ENCODE assay signal across 16 mouse cellular contexts in the genomic region with DNA sequence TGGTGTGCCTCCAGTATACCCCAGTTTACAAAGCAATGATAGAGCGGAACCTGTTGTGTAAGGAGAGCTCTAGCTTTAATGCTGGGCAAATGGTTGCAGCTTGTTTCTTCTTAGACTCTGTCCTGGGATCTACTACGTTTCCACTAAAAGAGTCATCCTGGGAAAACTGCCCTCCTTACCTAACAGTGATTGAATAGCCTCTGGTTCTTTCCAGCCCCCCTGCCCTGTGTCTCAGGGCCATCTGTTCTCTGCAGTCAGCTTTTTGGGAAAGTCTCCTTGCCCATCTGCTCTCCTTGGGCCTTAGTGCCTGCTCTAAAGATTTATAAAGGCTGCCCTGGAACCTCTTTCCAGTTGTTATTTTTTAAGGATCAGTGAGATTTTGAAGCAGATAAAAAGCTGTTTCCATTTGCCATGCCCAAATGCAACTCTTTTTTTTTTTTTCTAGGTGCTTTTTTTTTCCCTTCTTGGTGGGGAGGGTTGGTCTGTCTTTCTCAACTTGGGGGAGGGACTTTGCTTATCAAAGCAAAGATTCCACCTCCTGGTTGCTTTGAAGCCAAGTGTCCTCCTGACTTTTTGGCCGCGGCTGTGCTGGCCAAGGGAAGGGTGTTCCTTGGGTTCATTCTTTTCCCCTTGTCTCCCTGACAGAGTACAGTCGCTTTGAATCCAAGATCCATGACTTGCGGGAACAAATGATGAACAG. TPM values are rescaled to one million over a fixed set of nuclear protein-coding genes. Genes with fewer than 3 reads are reported as not detected.
DNase-seq lines count a peak whose midpoint lies in the region; ATAC-seq and TF ChIP-seq lines count a peak whose summit lies in the region.
"Had no signal": no experiment of that assay in that cellular context is flagged by ENCODE, and none has a peak within 500 bp of the region (broad histone marks: within the 10 kb centered on the region; RNA-seq: fewer than 3 reads in every experiment).

No protein-coding gene starts in this region.

- H3K4me2 ChIP-seq in hindbrain, embryonic 16.5 days (ENCODE audit: low read length), result no peak overlapping the region
- H3K4me2 ChIP-seq in hindbrain, embryonic 11.5 days (replicated peaks; ENCODE audit: low read depth, low read length), result no peak overlapping the region
- H3K4me2 ChIP-seq in intestine, embryonic 16.5 days (ENCODE audit: low read depth, low read length), result no peak overlapping the region; the same call in 1 of the 2 replicates
- H3K4me2 ChIP-seq: limb, embryonic 15.5 days; lung, embryonic 14.5 days had no signal

- H3K4me3 ChIP-seq in hindbrain, embryonic 16.5 days (ENCODE audit: low read length), result no peak overlapping the region
- H3K4me3 ChIP-seq in hindbrain, embryonic 11.5 days (ENCODE audit: low read depth, low read length), result no peak overlapping the region
- H3K4me3 ChIP-seq in cerebellum, adult 2 months (replicated peaks; ENCODE audit: insufficient read depth, low read depth, low read length), result no peak overlapping the region
- no peak overlapping the region for H3K4me3 ChIP-seq in intestine, embryonic 16.5 days (ENCODE audit: low read length)
- H3K4me3 ChIP-seq: heart, embryonic 10.5 days; limb, embryonic 15.5 days; midbrain, embryonic 10.5 days; myocyte had no signal

- no peak for TF ChIP-seq POLR2A in cerebellum, adult 2 months (IDR thresholded peaks at IDR 0.05; ENCODE audit: borderline replicate concordance, insufficient read depth, low read length)

- no peak for TF ChIP-seq CTCF in cerebellum, adult 2 months (IDR thresholded peaks at IDR 0.05; ENCODE audit: borderline replicate concordance, insufficient read depth, low read depth, low read length)

- peak overlapping the region; percentile 5; the same call in 1 of the 2 replicates for H3K27ac ChIP-seq in hindbrain, embryonic 16.5 days (ENCODE audit: low read depth, low read length)
- no peak overlapping the region for H3K27ac ChIP-seq in hindbrain, embryonic 11.5 days (ENCODE audit: low read depth, low read length)
- H3K27ac ChIP-seq in cerebellum, adult 2 months (ENCODE audit: insufficient read depth, low read length), result peak overlapping the region; percentile 84; the same call in 1 of the 2 replicates
- peak overlapping the region; percentile 78 for H3K27ac ChIP-seq in intestine, embryonic 16.5 days (ENCODE audit: low read length)
- H3K27ac ChIP-seq: heart, embryonic 10.5 days; limb, embryonic 15.5 days; midbrain, embryonic 10.5 days had no signal

- no peak overlapping the region for H3K9ac ChIP-seq in hindbrain, embryonic 16.5 days (ENCODE audit: low read depth, low read length)
- no peak overlapping the region for H3K9ac ChIP-seq in hindbrain, embryonic 11.5 days (ENCODE audit: low read depth, low read length)
- H3K9ac ChIP-seq in intestine, embryonic 16.5 days (ENCODE audit: low read depth, low read length), result no peak overlapping the region
- H3K9ac ChIP-seq: limb, embryonic 15.5 days; lung, embryonic 14.5 days had no signal

- no peaks in the 10 kb centered on the region for H3K36me3 ChIP-seq in hindbrain, embryonic 16.5 days (ENCODE audit: control insufficient read depth, insufficient read depth, low read length)
- no peaks in the 10 kb centered on the region for H3K36me3 ChIP-seq in hindbrain, embryonic 11.5 days (ENCODE audit: control insufficient read depth, insufficient read depth, low read length)
- H3K36me3 ChIP-seq in intestine, embryonic 16.5 days (ENCODE audit: control insufficient read depth, insufficient read depth, low read length), result no peaks in the 10 kb centered on the region

- no peaks in the 10 kb centered on the region for H3K4me1 ChIP-seq in hindbrain, embryonic 16.5 days (ENCODE audit: control insufficient read depth, insufficient read depth, low read depth, low read length)
- H3K4me1 ChIP-seq in hindbrain, embryonic 11.5 days (replicated peaks; ENCODE audit: control insufficient read depth, insufficient read depth, low read length), result no peaks in the 10 kb centered on the region
- H3K4me1 ChIP-seq in cerebellum, adult 2 months (ENCODE audit: control insufficient read depth, insufficient read depth, low read length), result peaks cover 11% of the 10 kb centered on the region
- peaks cover 3% of the 10 kb centered on the region; the same call in 1 of the 2 replicates for H3K4me1 ChIP-seq in intestine, embryonic 16.5 days (ENCODE audit: control insufficient read depth, insufficient read depth, low read length)
- H3K4me1 ChIP-seq: heart, embryonic 10.5 days; limb, embryonic 15.5 days had no signal

- H3K27me3 ChIP-seq in hindbrain, embryonic 16.5 days (replicated peaks; ENCODE audit: control insufficient read depth, insufficient read depth, low read length), result no peaks in the 10 kb centered on the region
- no peaks in the 10 kb centered on the region for H3K27me3 ChIP-seq in hindbrain, embryonic 11.5 days (ENCODE audit: control insufficient read depth, insufficient read depth, low read length)
- no peaks in the 10 kb centered on the region for H3K27me3 ChIP-seq in cerebellum, adult 2 months (ENCODE audit: control insufficient read depth, insufficient read depth, low read length)
- no peaks in the 10 kb centered on the region for H3K27me3 ChIP-seq in intestine, embryonic 16.5 days (replicated peaks; ENCODE audit: control insufficient read depth, insufficient read depth, low read length)

- 65% methylated on average over 6 of the region's 6 CpGs for WGBS in hindbrain, embryonic 16.5 days
- WGBS in hindbrain, embryonic 11.5 days, result 80% methylated on average over 6 of the region's 6 CpGs
- WGBS in cerebellum, adult 2 months, result 29% methylated on average over 6 of the region's 6 CpGs
- 55% methylated on average over 6 of the region's 6 CpGs for WGBS in intestine, embryonic 16.5 days

- ATAC-seq in hindbrain, embryonic 16.5 days, result no peak
- no peak for ATAC-seq in hindbrain, embryonic 11.5 days (ENCODE audit: low FRiP score)
- ATAC-seq in intestine, embryonic 16.5 days, result no peak
- ATAC-seq in frontal cortex, adult (ENCODE audit: low TSS enrichment), result no peak

- no peaks in the 10 kb centered on the region for H3K9me3 ChIP-seq in hindbrain, embryonic 16.5 days (ENCODE audit: control insufficient read depth, low read length)
- H3K9me3 ChIP-seq in hindbrain, embryonic 11.5 days (ENCODE audit: control insufficient read depth, low read length), result no peaks in the 10 kb centered on the region
- no peaks in the 10 kb centered on the region for H3K9me3 ChIP-seq in intestine, embryonic 16.5 days (ENCODE audit: control insufficient read depth, low read length)
- H3K9me3 ChIP-seq: heart, embryonic 10.5 days; limb, embryonic 15.5 days; midbrain, embryonic 10.5 days had no signal

- DNase-seq in hindbrain, embryonic 11.5 days (ENCODE audit: low spot score), result no peak
- DNase-seq in MN1 (ENCODE audit: low spot score), result peak; percentile 10
- DNase-seq in cerebellum, adult 2 months, result peak; percentile 51 to 78
- no peak for DNase-seq in ovary, postnatal 14 days (ENCODE audit: low spot score)
- DNase-seq: adrenal gland, adult 8-10 months; B cell, adult 2 months; kidney, postnatal 25 days; lung, embryonic 14.5 days; thymus, postnatal 25 days had no signal

RNA-seq across cellular contexts. Expression of a gene that starts 28.7 kb away (rescaled TPM):
- 10.1 and 12.0 TPM in 2 replicates for polyA plus RNA-seq in hindbrain, embryonic 16.5 days (2015; fragmentation: Nextera tagmentation; extraction: Ambion mirVana)
- 8.1 and 13.8 TPM in 2 replicates for polyA plus RNA-seq in hindbrain, embryonic 11.5 days (2014; fragmentation: Nextera tagmentation; extraction: Ambion mirVana)
- polyA plus RNA-seq in cerebellum, adult 2 months (2012; rRNA removed), result 48.5 and 50.1 TPM in 2 replicates
- polyA plus RNA-seq in intestine, embryonic 16.5 days (2015; fragmentation: Nextera tagmentation; extraction: Ambion mirVana), result 8.5 and 11.0 TPM in 2 replicates

Comparison
In these comparisons a context has a peak if more than half of its experiments do, and no peak if none do; other contexts are left out.
1. DNase-seq: peak in MN1 (single experiment) and cerebellum, adult 2 months (2 of 2); none in hindbrain, embryonic 11.5 days (single experiment) and ovary, postnatal 14 days (single experiment).